Mouse (Mus musculus) thymus, postnatal 4 days (tissue): ENCODE results near the gene Nr2f1.

ENCODE experiments used
- DNase-seq: peaks from one replicate; pipeline ENCODE4 v3.0.0; 2021

The Nr2f1 gene

GRCm38 (mm10) chr13:78198871-78199641 lies 501 bp downstream of the Nr2f1 start:
- peak; percentile 24 for DNase-seq

GRCm38 (mm10) chr13:78198391-78198870 lies 1.1 kb downstream of the Nr2f1 start:
- DNase-seq = peak; percentile 33

GRCm38 (mm10) chr13:78197819-78198390 lies 1.7 kb downstream of the Nr2f1 start:
- DNase-seq = no peak

GRCm38 (mm10) chr13:78197286-78197818 lies 2.2 kb downstream of the Nr2f1 start:
- no peak for DNase-seq

- DNase-seq = no peak
These were observed 3.2 kb downstream of the Nr2f1 start for GRCm38 (mm10) chr13:78196236-78196796.

- DNase-seq = no peak
These were observed 3.9 kb downstream of the Nr2f1 start for GRCm38 (mm10) chr13:78195601-78196115.

GRCm38 (mm10) chr13:78194850-78195600 lies 4.5 kb downstream of the Nr2f1 start:
- DNase-seq = no peak

GRCm38 (mm10) chr13:78194135-78194849 lies 5.3 kb downstream of the Nr2f1 start:
- no peak for DNase-seq

- DNase-seq = no peak
These were observed 6.3 kb downstream of the Nr2f1 start for GRCm38 (mm10) chr13:78193211-78193610.

- no peak for DNase-seq
These were observed 10.0 kb downstream of the Nr2f1 start for GRCm38 (mm10) chr13:78189586-78189985.

- DNase-seq = no peak
These were observed 11.7 kb downstream of the Nr2f1 start for GRCm38 (mm10) chr13:78187833-78188232.

GRCm38 (mm10) chr13:78186340-78186946 lies 13.1 kb downstream of the Nr2f1 start:
- DNase-seq = peak; percentile 62

- no peak for DNase-seq
These were observed 14.6 kb downstream of the Nr2f1 start for GRCm38 (mm10) chr13:78184786-78185466.

GRCm38 (mm10) chr13:78183986-78184385 lies 15.6 kb downstream of the Nr2f1 start:
- DNase-seq = no peak

GRCm38 (mm10) chr13:78183004-78183403 lies 16.6 kb downstream of the Nr2f1 start:
- DNase-seq = no peak

GRCm38 (mm10) chr13:78181930-78182558 lies 17.5 kb downstream of the Nr2f1 start:
- DNase-seq = no peak

GRCm38 (mm10) chr13:78181071-78181929 lies 18.3 kb downstream of the Nr2f1 start:
- DNase-seq = no peak

GRCm38 (mm10) chr13:78180261-78180660 lies 19.3 kb downstream of the Nr2f1 start:
- DNase-seq = no peak

GRCm38 (mm10) chr13:78179312-78180097 lies 20.1 kb downstream of the Nr2f1 start:
- DNase-seq = no peak
